Comparison of ENCODE assay signal across 10 mouse cellular contexts in the genomic region with DNA sequence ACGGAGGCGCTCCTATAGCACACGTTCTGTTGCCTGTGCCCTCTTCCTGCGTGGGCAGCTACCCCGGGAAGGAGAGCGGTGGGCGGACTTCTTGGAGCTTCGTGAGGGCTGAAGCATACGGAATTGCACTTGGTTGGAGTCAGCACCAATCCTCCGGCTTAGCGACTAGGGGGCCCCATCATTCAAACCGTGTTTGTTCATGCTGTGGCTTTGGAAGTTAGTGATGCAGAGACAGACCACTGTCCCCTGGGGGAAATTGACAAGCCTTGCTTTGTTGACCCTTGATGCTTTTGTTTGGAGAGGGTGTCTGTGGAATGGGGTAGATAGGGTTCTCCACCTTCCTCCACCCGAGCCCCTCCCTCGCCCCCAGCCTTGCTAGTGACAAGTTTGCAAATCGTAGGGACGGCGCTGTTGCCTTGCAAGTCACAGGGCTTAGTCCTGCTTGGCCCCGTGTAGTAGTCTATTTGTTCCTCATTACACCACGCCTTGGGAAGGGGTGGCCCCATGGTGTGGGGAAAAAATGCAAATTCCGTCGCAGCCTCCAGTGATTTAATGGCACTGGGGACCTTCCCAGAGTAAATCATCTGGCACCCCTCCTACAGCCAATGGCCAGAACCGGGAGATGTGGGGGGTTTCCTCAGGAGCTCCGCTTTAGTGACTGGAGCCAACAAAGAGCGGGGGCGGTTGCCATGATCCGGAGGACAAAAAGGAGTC. TPM values are rescaled to one million over a fixed set of nuclear protein-coding genes. Genes with fewer than 3 reads are reported as not detected.
A peak's percentile ranks its signal among the peaks of the same experiment; 100 is the strongest.
DNase-seq lines count a peak whose midpoint lies in the region; ATAC-seq lines count a peak whose summit lies in the region.
"Had no signal": no experiment of that assay in that cellular context is flagged by ENCODE, and none has a peak within 500 bp of the region (broad histone marks: within the 10 kb centered on the region; RNA-seq: fewer than 3 reads in every experiment).

No protein-coding gene starts in this region.

- peak overlapping the region; percentile 11; the same call in 1 of the 2 replicates for H3K4me3 ChIP-seq in limb, embryonic 10.5 days
- H3K4me3 ChIP-seq in intestine, embryonic 15.5 days (replicated peaks): no peak overlapping the region
- H3K4me3 ChIP-seq: heart, adult 2 months had no signal

- H3K9ac ChIP-seq in intestine, embryonic 15.5 days: no peak overlapping the region

- no peak overlapping the region for H3K27ac ChIP-seq in limb, embryonic 10.5 days
- no peak overlapping the region for H3K27ac ChIP-seq in intestine, embryonic 15.5 days
- H3K27ac ChIP-seq: heart, adult 2 months had no signal

- no peak for ATAC-seq in intestine, embryonic 15.5 days
- no peak for ATAC-seq in megakaryocyte progenitor cell, adult 5-6 weeks (replicated peaks; ENCODE audit: poor library complexity)

- H3K4me2 ChIP-seq in intestine, embryonic 15.5 days (replicated peaks): no peak overlapping the region

- no peaks in the 10 kb centered on the region for H3K36me3 ChIP-seq in limb, embryonic 10.5 days
- no peaks in the 10 kb centered on the region for H3K36me3 ChIP-seq in intestine, embryonic 15.5 days

- peaks cover 81% of the 10 kb centered on the region for H3K27me3 ChIP-seq in limb, embryonic 10.5 days (ENCODE audit: low read depth, poor library complexity, severe bottlenecking)
- peaks cover 66% of the 10 kb centered on the region for H3K27me3 ChIP-seq in intestine, embryonic 15.5 days (replicated peaks)

- 2% methylated on average over 26 of the region's 26 CpGs for WGBS in limb, embryonic 10.5 days
- WGBS in intestine, embryonic 15.5 days: 2% methylated on average over 26 of the region's 26 CpGs

- no peaks in the 10 kb centered on the region for H3K9me3 ChIP-seq in limb, embryonic 10.5 days (replicated peaks)
- H3K9me3 ChIP-seq in intestine, embryonic 15.5 days: no peaks in the 10 kb centered on the region

- DNase-seq in kidney, postnatal 4 days: peak; percentile 48 to 56
- DNase-seq in kidney, adult 9 months: no peak
- peak; percentile 73 to 86 for DNase-seq in frontal cortex, postnatal 36 days (ENCODE audit: low spot score in 2 of 2)
- no peak for DNase-seq in limb, embryonic 10.5 days (ENCODE audit: low spot score)
- DNase-seq in right cerebral cortex, postnatal 25 days: peak; percentile 78
- no peak for DNase-seq in ovary, postnatal 10 days (ENCODE audit: low spot score)
- DNase-seq: heart, adult 2 months had no signal

- H3K4me1 ChIP-seq in limb, embryonic 10.5 days: peaks cover 42% of the 10 kb centered on the region
- peaks cover 15% of the 10 kb centered on the region for H3K4me1 ChIP-seq in intestine, embryonic 15.5 days (replicated peaks)

RNA-seq across cellular contexts. Expression of a gene that starts 3.2 kb away (rescaled TPM):
- polyA plus RNA-seq in limb, embryonic 10.5 days (2016; fragmentation: Nextera tagmentation; extraction: Ambion mirVana): 0.03 TPM in 1 of 2 replicates, not detected in the other
- 0.25 and 0.28 TPM in 2 replicates for polyA plus RNA-seq in intestine, embryonic 15.5 days (2015; fragmentation: Nextera tagmentation; extraction: Ambion mirVana)
- not detected in 2 replicates for total RNA-seq in megakaryocyte progenitor cell, adult 5-6 weeks (2015)
- not detected in 2 replicates for total RNA-seq in megakaryocyte progenitor cell, adult 5-6 weeks (2017)
- total RNA-seq: heart, adult 2 months; liver, adult 2 months had no signal
- polyA plus RNA-seq: heart, adult 2 months; liver, adult 2 months had no signal

RNA-seq across cellular contexts. Expression of a gene that starts 59.2 kb away (rescaled TPM):
- polyA plus RNA-seq in limb, embryonic 10.5 days (2016; fragmentation: Nextera tagmentation; extraction: Ambion mirVana): 56.7 and 57.9 TPM in 2 replicates
- polyA plus RNA-seq in intestine, embryonic 15.5 days (2015; fragmentation: Nextera tagmentation; extraction: Ambion mirVana): 73.0 and 77.0 TPM in 2 replicates
- total RNA-seq in megakaryocyte progenitor cell, adult 5-6 weeks (2015): 3.8 and 6.0 TPM in 2 replicates
- total RNA-seq in megakaryocyte progenitor cell, adult 5-6 weeks (2017): 10.4 and 12.7 TPM in 2 replicates

Comparison
In these comparisons a context has a peak if more than half of its experiments do, and no peak if none do; other contexts are left out.
1. DNase-seq: peak in kidney, postnatal 4 days (2 of 2), frontal cortex, postnatal 36 days (2 of 2) and right cerebral cortex, postnatal 25 days (single experiment); none in kidney, adult 9 months (single experiment), limb, embryonic 10.5 days (single experiment) and ovary, postnatal 10 days (single experiment).